Mouse (Mus musculus) ES-CJ7 (cell line): ENCODE measurements around the gene Olfr125.

Experiments used
- DNase-seq: peaks from one replicate; pipeline ENCODE4 v3.0.0; 2011; ENCODE audit warnings: low read depth, low spot score

Gene Olfr125

GRCm38 (mm10) chr17:37832649-37833048 is at the start of gene Olfr125:
Olfr125 (plus strand) TSS chr17:37832949.
- no peak for DNase-seq

- no peak for DNase-seq
Observed at GRCm38 (mm10) chr17:37793229-37793628, 39.5 kb upstream of the Olfr125 start, which contains the start of gene Olfr123. Olfr123 (plus strand) TSS chr17:37793529.

- no peak for DNase-seq
Observed at GRCm38 (mm10) chr17:37799588-37799987, 33.2 kb upstream of the Olfr125 start, which contains the start of gene Olfr124. Olfr124 (plus strand) TSS chr17:37799888.

- no peak for DNase-seq
Observed at GRCm38 (mm10) chr17:37847183-37847582, 14.4 kb downstream of the Olfr125 start, which contains the start of gene Olfr126. Olfr126 (plus strand) TSS chr17:37847483.

GRCm38 (mm10) chr17:37863901-37864300 is 31.2 kb downstream of the Olfr125 start:
- DNase-seq, result peak; percentile 76

- peak; percentile 40 for DNase-seq
Observed at GRCm38 (mm10) chr17:37869676-37870205, 37.0 kb downstream of the Olfr125 start.

GRCm38 (mm10) chr17:37873830-37874229 is 41.1 kb downstream of the Olfr125 start:
- DNase-seq, result no peak
